Comparison of ENCODE assay signal across 11 mouse cellular contexts in the genomic region with DNA sequence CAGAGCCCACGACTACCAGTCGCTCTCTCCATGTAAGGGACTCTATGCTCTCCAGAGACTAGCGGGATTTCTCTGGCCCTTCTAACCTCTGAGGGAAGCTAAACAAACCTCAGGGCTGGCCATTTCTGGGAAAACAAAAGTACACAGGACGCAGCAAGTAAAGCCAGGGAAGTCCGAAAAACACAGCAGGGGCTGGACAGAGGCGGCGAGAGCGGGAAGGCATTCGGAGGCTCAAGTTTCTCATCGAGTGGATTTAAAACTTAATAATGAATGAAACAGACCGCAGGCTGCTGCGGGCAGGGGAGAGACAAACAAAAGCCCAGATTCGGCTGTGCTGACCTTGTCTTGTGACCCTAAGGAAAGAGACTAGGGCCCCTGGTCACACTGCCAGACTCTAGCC.
DNase-seq lines count a peak whose midpoint lies in the region; ATAC-seq lines count a peak whose summit lies in the region.
"Had no signal": no experiment of that assay in that cellular context is flagged by ENCODE, and none has a peak within 500 bp of the region (broad histone marks: within the 10 kb centered on the region; RNA-seq: fewer than 3 reads in every experiment).

No protein-coding gene starts in this region.

- peak overlapping the region; percentile 35 for H3K4me2 ChIP-seq in midbrain, embryonic 14.5 days (ENCODE audit: low read length)
- H3K4me2 ChIP-seq: liver, embryonic 12.5 days had no signal

- 63% methylated on average over 13 of the region's 13 CpGs for WGBS in heart, embryonic 10.5 days
- 4% methylated on average over 13 of the region's 13 CpGs for WGBS in midbrain, embryonic 14.5 days

- H3K9me3 ChIP-seq in heart, embryonic 10.5 days: no peaks in the 10 kb centered on the region
- no peaks in the 10 kb centered on the region for H3K9me3 ChIP-seq in midbrain, embryonic 14.5 days (ENCODE audit: control insufficient read depth, low read length)
- H3K9me3 ChIP-seq: liver, embryonic 12.5 days had no signal

- intact Hi-C loops in heart, postnatal 25 days (cut with DNase I): no loop called here

- no peak overlapping the region for H3K4me3 ChIP-seq in heart, embryonic 10.5 days
- no peak overlapping the region for H3K4me3 ChIP-seq in midbrain, embryonic 14.5 days (replicated peaks; ENCODE audit: low read depth, low read length)
- H3K4me3 ChIP-seq: liver, embryonic 12.5 days had no signal

- 0 out of 2 replicates have a peak overlapping the region, but pooled peaks have one; percentile 52 for H3K27ac ChIP-seq in heart, embryonic 10.5 days
- no peak overlapping the region; the same call in 1 of the 2 replicates for H3K27ac ChIP-seq in midbrain, embryonic 14.5 days (replicated peaks; ENCODE audit: low read depth, low read length)
- H3K27ac ChIP-seq: liver, embryonic 12.5 days had no signal

- ATAC-seq in midbrain, embryonic 14.5 days (ENCODE audit: low FRiP score, low TSS enrichment): no peak
- ATAC-seq in activated CD4-positive, CD25-positive, alpha-beta regulatory T cell, adult 4 months: no peak
- ATAC-seq: liver, embryonic 12.5 days had no signal

- no peak for DNase-seq in heart, embryonic 10.5 days (ENCODE audit: low spot score)
- no peak for DNase-seq in heart, postnatal 25 days (ENCODE audit: low spot score)
- peak; percentile 12 for DNase-seq in adipocyte (ENCODE audit: low spot score)
- DNase-seq in forelimb bud, embryonic 11.5 days (ENCODE audit: low read depth, low spot score): peak; percentile 20
- DNase-seq in midbrain, embryonic 14.5 days: no peak
- no peak for DNase-seq in layer of hippocampus, adult 9-10 months (ENCODE audit: low spot score)
- DNase-seq in spleen, postnatal 10 days (ENCODE audit: low spot score in 2 of 2): no peak
- DNase-seq: B cell, adult 2 months; thymus, postnatal 14 days had no signal

- H3K9ac ChIP-seq in midbrain, embryonic 14.5 days (replicated peaks; ENCODE audit: low read length): no peak overlapping the region; the same call in 1 of the 2 replicates
- H3K9ac ChIP-seq: liver, embryonic 12.5 days had no signal

- H3K27me3 ChIP-seq in heart, embryonic 10.5 days (ENCODE audit: insufficient read depth, poor library complexity, severe bottlenecking): no peaks in the 10 kb centered on the region; the same call in 1 of the 2 replicates
- no peaks in the 10 kb centered on the region for H3K27me3 ChIP-seq in midbrain, embryonic 14.5 days (ENCODE audit: control insufficient read depth, insufficient read depth, low read length)
- H3K27me3 ChIP-seq: liver, embryonic 12.5 days had no signal

- H3K36me3 ChIP-seq in heart, embryonic 10.5 days: peaks cover 32% of the 10 kb centered on the region
- peaks cover 40% of the 10 kb centered on the region for H3K36me3 ChIP-seq in midbrain, embryonic 14.5 days (ENCODE audit: control insufficient read depth, insufficient read depth, low read length)
- H3K36me3 ChIP-seq: liver, embryonic 12.5 days had no signal

- peaks cover 23% of the 10 kb centered on the region for H3K4me1 ChIP-seq in heart, embryonic 10.5 days
- H3K4me1 ChIP-seq in midbrain, embryonic 14.5 days (ENCODE audit: control insufficient read depth, insufficient read depth, low read length): peaks cover 44% of the 10 kb centered on the region

Comparison
In these comparisons a context has a peak if more than half of its experiments do, and no peak if none do; other contexts are left out.
1. DNase-seq: peak in adipocyte (single experiment) and forelimb bud, embryonic 11.5 days (single experiment); none in heart, embryonic 10.5 days (single experiment), heart, postnatal 25 days (single experiment), midbrain, embryonic 14.5 days (single experiment), layer of hippocampus, adult 9-10 months (single experiment) and spleen, postnatal 10 days (0 of 2).